22 mouse cellular contexts compared by ENCODE assay signal in the genomic region with DNA sequence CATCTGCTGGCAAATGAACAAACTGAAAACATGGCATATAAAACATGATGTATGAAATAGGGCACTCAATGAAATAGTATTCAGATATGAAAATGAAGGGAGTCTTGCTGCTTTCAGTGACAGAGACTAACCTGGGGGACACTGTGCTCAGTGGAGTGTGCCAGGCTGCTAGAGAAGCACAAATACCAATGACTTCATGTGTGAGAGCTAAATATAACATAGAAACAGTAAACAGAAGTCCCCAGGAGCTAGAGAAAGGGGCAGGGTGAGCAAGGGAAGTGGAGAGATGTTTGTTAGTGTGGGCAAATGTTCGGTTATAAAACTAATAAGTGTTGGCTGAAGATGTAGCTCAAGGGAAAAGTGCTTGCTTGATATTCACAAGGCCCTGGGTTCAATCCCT.
A peak's percentile ranks its signal among the peaks of the same experiment; 100 is the strongest.
DNase-seq lines count a peak whose midpoint lies in the region; ATAC-seq and TF ChIP-seq lines count a peak whose summit lies in the region.
"Had no signal": no experiment of that assay in that cellular context is flagged by ENCODE, and none has a peak within 500 bp of the region (broad histone marks: within the 10 kb centered on the region; RNA-seq: fewer than 3 reads in every experiment).

No protein-coding gene starts in this region.

- 0 out of 2 replicates have a peak, but pooled peaks cover 4% of the 10 kb centered on the region for H3K9me3 ChIP-seq in heart, postnatal 0 days (replicated peaks; ENCODE audit: control insufficient read depth, low read length)

- TF ChIP-seq EP300 in heart, postnatal 0 days (IDR thresholded peaks at IDR 0.05; ENCODE audit: low read depth) = no peak

- H3K4me2 ChIP-seq in heart, postnatal 0 days (ENCODE audit: low read depth, low read length) = no peak overlapping the region

- no peaks in the 10 kb centered on the region for H3K27me3 ChIP-seq in heart, postnatal 0 days (ENCODE audit: control insufficient read depth, insufficient read depth, low read length)
- H3K27me3 ChIP-seq: CH12.LX had no signal

- WGBS in heart, postnatal 0 days = 50% methylated on average over 1 of the region's 1 CpGs

- H3K4me1 ChIP-seq in heart, postnatal 0 days (ENCODE audit: control insufficient read depth, insufficient read depth) = no peaks in the 10 kb centered on the region

- H3K27ac ChIP-seq in heart, postnatal 0 days (ENCODE audit: low read depth) = no peak overlapping the region

- DNase-seq in heart, adult 11 months = peak; percentile 59
- no peak for DNase-seq in heart, adult 18-20 months
- no peak for DNase-seq in heart, postnatal 0 days (ENCODE audit: low spot score)
- DNase-seq in heart, postnatal 4 days = no peak
- DNase-seq in A20 (ENCODE audit: low read depth, low spot score) = peak; percentile 50
- no peak for DNase-seq in kidney, adult 11 months
- DNase-seq: adrenal gland, adult 2 months; adrenal gland, adult 8-10 months; adrenal gland, postnatal 10 days; adrenal gland, postnatal 14 days; adrenal gland, postnatal 25 days; adrenal gland, postnatal 36 days; B cell, adult 2 months; cerebellum, adult 11 months; cerebellum, adult 11-12 months; cerebellum, adult 18-20 months; cerebellum, adult 2 months had no signal

- H3K9ac ChIP-seq in heart, postnatal 0 days (replicated peaks; ENCODE audit: low read depth, low read length) = no peak overlapping the region

- TF ChIP-seq CTCF in heart, postnatal 0 days (IDR thresholded peaks at IDR 0.05; ENCODE audit: low read depth) = no peak

- no peak overlapping the region for H3K4me3 ChIP-seq in heart, postnatal 0 days (ENCODE audit: low read depth, low read length)

- peak; percentile 27; the same call in 1 of the 2 replicates for ATAC-seq in heart, postnatal 0 days (ENCODE audit: insufficient read depth, low read depth)
- ATAC-seq: activated CD4-positive, CD25-positive, alpha-beta regulatory T cell, adult 4 months; CD4-positive, CD25-positive, alpha-beta regulatory T cell, adult 4 months; Patski had no signal

- H3K36me3 ChIP-seq in heart, postnatal 0 days (replicated peaks; ENCODE audit: control insufficient read depth, insufficient read depth, low read length) = no peaks in the 10 kb centered on the region
- H3K36me3 ChIP-seq: G1E had no signal

Comparison
In these comparisons a context has a peak if more than half of its experiments do, and no peak if none do; other contexts are left out.
1. DNase-seq: peak in heart, adult 11 months (single experiment) and A20 (single experiment); none in heart, adult 18-20 months (0 of 2), heart, postnatal 0 days (single experiment), heart, postnatal 4 days (single experiment) and kidney, adult 11 months (single experiment).